Mouse (Mus musculus) intestine, embryonic 14.5 days (tissue): ENCODE measurements at regions not wholly inside any gene's neighbourhood (a gene's known extent, or its start where the extent isn't known, plus 50 kb on each side); places are given as distances from the start of the nearest gene placed in this dataset.

Experiments
- ATAC-seq: fragments of 200-750 bp; cut with Nextera tagmentation; replicated peaks from 2 replicates; pipeline ENCODE4 v1.8.0; 2017; ENCODE audit warnings: low read depth, moderate number of reproducible peaks, moderate TSS enrichment, moderate library complexity; ENCODE audit not compliant: low FRiP score, low TSS enrichment
- DNase-seq: peaks from one replicate; pipeline ENCODE4 v3.0.0-alpha.2; 2018; ENCODE audit warnings: low spot score
- H3K27ac ChIP-seq: fragments of 300-500 bp; sonication (generic); 2 replicates; pipeline ENCODE4 v1.5.1; 2014; ENCODE audit warnings: low read depth, mild to moderate bottlenecking, control low read depth
- H3K27me3 ChIP-seq: fragments of 300-500 bp; sonication (generic); replicated peaks from 2 replicates; pipeline ENCODE4 v1.6.1; 2014; ENCODE audit warnings: low read length, control low read depth; ENCODE audit not compliant: control insufficient read depth, insufficient read depth
- H3K36me3 ChIP-seq: fragments of 300-500 bp; sonication (generic); 2 replicates; pipeline ENCODE4 v1.6.1; 2014; ENCODE audit warnings: low read length, control low read depth; ENCODE audit not compliant: control insufficient read depth, insufficient read depth
- H3K4me1 ChIP-seq: fragments of 300-500 bp; sonication (generic); replicated peaks from 2 replicates; pipeline ENCODE4 v1.6.1; 2014; ENCODE audit warnings: low read length, control low read depth, mixed read lengths; ENCODE audit not compliant: control insufficient read depth, insufficient read depth
- H3K4me2 ChIP-seq: fragments of 300-500 bp; sonication (generic); 2 replicates; pipeline ENCODE4 v1.6.1; 2014; ENCODE audit warnings: low read length
- H3K4me3 ChIP-seq: fragments of 300-500 bp; sonication (generic); 2 replicates; pipeline ENCODE4 v1.5.1; 2014; ENCODE audit warnings: low read depth, low read length, control low read depth, mixed read lengths
- H3K9ac ChIP-seq: fragments of 300-500 bp; sonication (generic); 2 replicates; pipeline ENCODE4 v1.6.1; 2014; ENCODE audit warnings: mild to moderate bottlenecking, low read length
- H3K9me3 ChIP-seq: fragments of 300-500 bp; sonication (generic); 2 replicates; pipeline ENCODE4 v1.6.1; 2016; ENCODE audit warnings: low read length, control low read depth; ENCODE audit not compliant: control insufficient read depth
- WGBS: fragments of 180-500 bp; shearing (Covaris S2); extraction: QIAGEN DNeasy Blood & Tissue Kit; methylation state at CpG from one replicate; pipeline ENCODE4 v1.1.7; 2014; 5-methylcytosine and 5-hydroxymethylcytosine counted together

GRCm38 (mm10) chr1:98748886-98749285 lies 328.0 kb downstream of the Slco6d1 start:
- Histone ChIP-seq H3K4me1 (no peaks in the 10 kb centered on the region), H3K27ac (no peak overlapping the region), H3K9ac (no peak overlapping the region), H3K36me3 (no peaks in the 10 kb centered on the region), H3K27me3 (no peaks in the 10 kb centered on the region), H3K4me2 (no peak overlapping the region), H3K4me3 (no peak overlapping the region), H3K9me3 (no peaks in the 10 kb centered on the region)
- WGBS: 7% methylated on average over 2 of the region's 2 CpGs
- ATAC-seq (0 out of 2 replicates have a peak, but pooled peaks have one; percentile 27), DNase-seq (no peak)

GRCm38 (mm10) chr1:98788528-98788927 lies 367.6 kb downstream of the Slco6d1 start:
- 97% methylated on average over 2 of the region's 2 CpGs for WGBS
- no peaks in the 10 kb centered on the region for H3K27me3 ChIP-seq

GRCm38 (mm10) chr1:98793320-98793719 lies 372.4 kb downstream of the Slco6d1 start:
- H3K4me3 ChIP-seq: no peak overlapping the region
- WGBS: 96% methylated on average over 3 of the region's 3 CpGs
- no peak for ATAC-seq
- no peak overlapping the region for H3K9ac ChIP-seq
- H3K9me3 ChIP-seq: no peaks in the 10 kb centered on the region
- no peaks in the 10 kb centered on the region for H3K27me3 ChIP-seq
- no peak overlapping the region for H3K4me2 ChIP-seq
- no peak overlapping the region for H3K27ac ChIP-seq
- no peaks in the 10 kb centered on the region for H3K36me3 ChIP-seq
- DNase-seq: no peak
- no peaks in the 10 kb centered on the region for H3K4me1 ChIP-seq

More at GRCm38 (mm10) chr1:98788528-98788927, 367.6 kb downstream of the Slco6d1 start:
- H3K9me3 ChIP-seq: no peaks in the 10 kb centered on the region
- no peak overlapping the region for H3K9ac ChIP-seq
- H3K36me3 ChIP-seq: no peaks in the 10 kb centered on the region
- no peak for ATAC-seq
- H3K27ac ChIP-seq: no peak overlapping the region
- no peak overlapping the region for H3K4me2 ChIP-seq
- H3K4me3 ChIP-seq: no peak overlapping the region
- DNase-seq: no peak
- no peaks in the 10 kb centered on the region for H3K4me1 ChIP-seq

DNA sequence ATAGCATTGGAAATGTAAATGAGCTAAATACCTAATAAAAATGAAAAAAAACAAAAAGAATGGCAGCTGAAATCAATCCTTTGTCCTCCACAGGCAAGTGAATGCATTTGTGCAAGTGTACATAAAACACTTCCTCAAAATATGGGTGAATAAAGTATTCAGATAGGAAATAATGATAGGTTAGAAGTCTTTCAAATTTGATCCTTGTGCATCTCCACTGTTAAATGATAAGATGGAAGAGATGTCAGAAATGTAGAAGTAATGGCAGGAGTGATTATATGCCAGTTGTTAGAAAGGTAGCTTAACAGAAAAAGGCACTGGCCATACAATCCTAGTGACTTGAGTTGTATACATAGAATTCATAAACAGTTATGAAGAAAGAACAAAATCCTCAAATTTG lies 391.6 kb downstream of the Slco6d1 start:
- DNase-seq (no peak), ATAC-seq (no peak)
- no peak overlapping the region for H3K9ac ChIP-seq
- H3K36me3 ChIP-seq: no peaks in the 10 kb centered on the region
- H3K4me2 ChIP-seq: no peak overlapping the region
- H3K4me3 ChIP-seq: no peak overlapping the region
- no peaks in the 10 kb centered on the region for H3K4me1 ChIP-seq
- H3K9me3 ChIP-seq: no peaks in the 10 kb centered on the region
- H3K27ac ChIP-seq: no peak overlapping the region
- H3K27me3 ChIP-seq: no peaks in the 10 kb centered on the region

DNA sequence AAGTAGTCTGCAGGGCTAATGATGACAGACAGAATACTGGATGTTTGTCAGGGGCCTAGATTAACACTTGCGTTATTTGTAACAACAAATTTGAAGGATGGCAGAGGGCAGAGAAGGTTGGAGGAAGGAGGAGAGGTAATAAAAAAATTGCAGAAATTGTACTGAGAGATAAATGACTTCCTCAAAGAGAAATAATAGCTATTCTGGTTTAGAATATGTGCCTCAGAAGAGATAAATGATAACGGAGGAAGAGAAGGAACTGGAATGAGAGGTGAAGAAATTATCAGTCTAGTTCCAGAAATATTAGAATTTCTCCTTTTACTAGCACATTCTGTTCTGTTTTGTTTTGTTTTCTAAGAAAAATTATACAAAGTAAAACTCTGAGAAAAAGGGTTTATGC lies 393.1 kb downstream of the Slco6d1 start:
- no peak overlapping the region for H3K27ac ChIP-seq
- H3K4me3 ChIP-seq: no peak overlapping the region
- WGBS: 83% methylated on average over 2 of the region's 2 CpGs
- H3K4me1 ChIP-seq: no peaks in the 10 kb centered on the region
- H3K27me3 ChIP-seq: no peaks in the 10 kb centered on the region
- H3K4me2 ChIP-seq: no peak overlapping the region
- DNase-seq (no peak), ATAC-seq (no peak)
- H3K9me3 ChIP-seq: no peaks in the 10 kb centered on the region
- no peak overlapping the region for H3K9ac ChIP-seq
- no peaks in the 10 kb centered on the region for H3K36me3 ChIP-seq

DNA sequence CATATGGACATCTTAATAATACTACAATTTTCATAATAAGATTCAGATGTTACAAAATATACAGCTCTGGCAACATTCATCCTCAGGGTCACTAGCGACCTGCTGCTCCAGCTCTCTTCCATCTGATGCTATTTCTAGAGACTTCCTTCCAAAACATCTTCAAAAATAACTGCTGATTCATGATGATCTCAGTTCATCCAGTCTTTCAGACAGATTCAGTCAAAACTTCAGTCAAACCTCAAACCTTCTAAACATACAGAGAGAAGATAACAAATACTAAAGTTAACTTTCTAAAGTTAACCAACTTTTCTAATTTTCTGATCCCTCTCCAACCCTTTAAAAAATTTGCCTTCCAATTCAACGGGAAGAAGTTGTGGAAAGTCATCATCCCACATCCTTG lies 397.2 kb downstream of the Slco6d1 start:
- ATAC-seq (no peak), DNase-seq (no peak)
- no peaks in the 10 kb centered on the region for H3K9me3 ChIP-seq
- H3K36me3 ChIP-seq: no peaks in the 10 kb centered on the region
- H3K9ac ChIP-seq: no peak overlapping the region
- H3K27me3 ChIP-seq: no peaks in the 10 kb centered on the region
- H3K4me3 ChIP-seq: no peak overlapping the region
- H3K4me2 ChIP-seq: no peak overlapping the region
- 90% methylated on average over 2 of the region's 2 CpGs for WGBS
- no peaks in the 10 kb centered on the region for H3K4me1 ChIP-seq
- H3K27ac ChIP-seq: no peak overlapping the region

DNA sequence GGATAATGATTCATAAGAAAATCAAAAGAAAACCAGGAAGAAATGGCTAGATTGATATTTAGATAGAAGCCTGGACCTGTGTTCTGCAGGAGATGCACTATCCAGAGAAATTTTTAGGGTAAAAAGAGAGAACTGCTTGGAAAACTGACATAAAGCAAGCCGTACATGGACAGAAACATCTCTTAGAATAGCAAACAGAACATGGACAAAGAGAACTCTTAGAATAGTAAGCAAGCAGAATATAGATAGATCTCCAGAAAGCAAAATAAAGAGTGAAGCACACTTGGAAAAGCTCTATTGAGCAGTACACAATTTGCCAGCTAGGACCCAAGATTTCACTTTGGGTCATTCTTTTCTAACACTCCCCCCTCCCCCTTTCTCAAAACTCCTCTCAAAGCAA lies 439.3 kb downstream of the Slco6d1 start:
- 94% methylated on average over 1 of the region's 1 CpGs for WGBS
- H3K36me3 ChIP-seq: no peaks in the 10 kb centered on the region
- no peak for ATAC-seq

GRCm38 (mm10) chr1:98906260-98906659 lies 485.3 kb downstream of the Slco6d1 start:
- H3K9ac ChIP-seq: no peak overlapping the region
- no peak overlapping the region for H3K27ac ChIP-seq
- 71% methylated on average over 3 of the region's 3 CpGs for WGBS
- no peak for DNase-seq
- no peaks in the 10 kb centered on the region for H3K36me3 ChIP-seq
- no peaks in the 10 kb centered on the region for H3K9me3 ChIP-seq
- H3K4me1 ChIP-seq: no peaks in the 10 kb centered on the region
- H3K27me3 ChIP-seq: no peaks in the 10 kb centered on the region
- no peak for ATAC-seq
- no peak overlapping the region for H3K4me2 ChIP-seq
- H3K4me3 ChIP-seq: no peak overlapping the region

More for the DNA sequence above, 439.3 kb downstream of the Slco6d1 start:
- DNase-seq: no peak
- no peak overlapping the region for H3K27ac ChIP-seq
- no peak overlapping the region for H3K4me3 ChIP-seq
- H3K4me2 ChIP-seq: no peak overlapping the region
- no peaks in the 10 kb centered on the region for H3K27me3 ChIP-seq
- no peak overlapping the region for H3K9ac ChIP-seq
- no peaks in the 10 kb centered on the region for H3K4me1 ChIP-seq
- H3K9me3 ChIP-seq: no peaks in the 10 kb centered on the region

DNA sequence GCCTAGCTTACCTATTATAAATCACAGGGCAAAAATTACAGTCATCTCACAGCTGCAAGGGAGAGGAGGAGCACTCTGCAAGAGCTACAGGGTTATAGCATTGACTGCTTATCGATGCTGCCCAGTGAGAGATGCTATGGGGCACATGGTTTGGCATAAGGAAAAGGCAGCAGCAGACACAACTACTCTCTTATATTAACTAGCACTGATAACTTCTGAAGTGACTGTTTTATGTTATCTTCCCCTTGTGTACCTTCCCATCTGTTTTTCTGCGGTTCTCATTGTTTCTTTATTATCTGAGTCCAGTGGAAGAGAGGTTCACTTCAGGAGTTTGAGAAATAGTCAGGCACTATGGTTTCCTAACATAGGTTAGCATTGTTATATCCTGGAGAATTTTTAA lies 502.1 kb downstream of the Slco6d1 start:
- DNase-seq: no peak
- no peaks in the 10 kb centered on the region for H3K27me3 ChIP-seq
- H3K4me2 ChIP-seq: no peak overlapping the region
- no peak overlapping the region for H3K27ac ChIP-seq
- H3K4me1 ChIP-seq: no peaks in the 10 kb centered on the region
- 83% methylated on average over 2 of the region's 2 CpGs for WGBS
- no peak for ATAC-seq
- no peaks in the 10 kb centered on the region for H3K36me3 ChIP-seq
- no peak overlapping the region for H3K9ac ChIP-seq
- no peaks in the 10 kb centered on the region for H3K9me3 ChIP-seq
- no peak overlapping the region for H3K4me3 ChIP-seq
